Mouse (Mus musculus): ENCODE results near the gene Col5a1.

- TF ChIP-seq CTCF (IDR thresholded peaks at IDR 0.05; ENCODE audit: extremely low read depth, insufficient read depth, insufficient read length, insufficient replicate concordance): no peak
- TF ChIP-seq POLR2A (IDR thresholded peaks at IDR 0.05; ENCODE audit: low read depth, low read length): no peak
Observed at GRCm38 (mm10) chr2:27885456-27886147, 623 bp upstream of the Col5a1 start.

Data from spleen, adult 2 months (tissue).